Mouse (Mus musculus): Measurements from ENCODE around the gene Creb3. TPM values are rescaled to one million over a fixed set of nuclear protein-coding genes. Genes with fewer than 3 reads are reported as not detected.

The Creb3 gene
- polyA plus RNA-seq, 1 experiment = 58.2 TPM

GRCm38 (mm10) chr4:43581381-43581780 lies 19.2 kb downstream of the Creb3 start:
- WGBS = 93% methylated on average over 12 of the region's 12 CpGs
- Histone ChIP-seq H3K4me3 (ENCODE audit: insufficient read depth, low read depth, low read length) (no peak overlapping the region), H3K36me3 (ENCODE audit: control insufficient read depth, insufficient read depth, low read length) (0 out of 2 replicates have a peak, but pooled peaks cover 1% of the 10 kb centered on the region), H3K27ac (ENCODE audit: insufficient read depth, low read depth, low read length) (no peak overlapping the region), H3K4me1 (ENCODE audit: control insufficient read depth, insufficient read depth, low read length) (peaks cover 18% of the 10 kb centered on the region), H3K27me3 (replicated peaks; ENCODE audit: control insufficient read depth, insufficient read depth, low read length) (no peaks in the 10 kb centered on the region)
- no peak for DNase-seq
- no peak for TF ChIP-seq POLR2A (IDR thresholded peaks at IDR 0.05; ENCODE audit: low read depth, low read length)

GRCm38 (mm10) chr4:43582241-43582640 lies 20.1 kb downstream of the Creb3 start:
- 0 out of 2 replicates have a peak, but pooled peaks cover 1% of the 10 kb centered on the region for H3K36me3 ChIP-seq (ENCODE audit: control insufficient read depth, insufficient read depth, low read length)
- no peak for DNase-seq
- no peak overlapping the region for H3K27ac ChIP-seq (ENCODE audit: insufficient read depth, low read depth, low read length)
- peaks cover 24% of the 10 kb centered on the region for H3K4me1 ChIP-seq (ENCODE audit: control insufficient read depth, insufficient read depth, low read length)
- no peak overlapping the region for H3K4me3 ChIP-seq (ENCODE audit: insufficient read depth, low read depth, low read length)
- TF ChIP-seq POLR2A (IDR thresholded peaks at IDR 0.05; ENCODE audit: low read depth, low read length) (no peak), CTCF (conservative IDR thresholded peaks at IDR 0.05; ENCODE audit: insufficient read depth, insufficient read length, low read depth, low read length) (no peak)
- WGBS = 89% methylated on average over 5 of the region's 5 CpGs
- H3K27me3 ChIP-seq (replicated peaks; ENCODE audit: control insufficient read depth, insufficient read depth, low read length) = no peaks in the 10 kb centered on the region

GRCm38 (mm10) chr4:43583421-43583820 lies 21.3 kb downstream of the Creb3 start:
- DNase-seq = no peak
- Histone ChIP-seq H3K4me3 (ENCODE audit: insufficient read depth, low read depth, low read length) (no peak overlapping the region), H3K36me3 (ENCODE audit: control insufficient read depth, insufficient read depth, low read length) (0 out of 2 replicates have a peak, but pooled peaks cover 1% of the 10 kb centered on the region), H3K4me1 (ENCODE audit: control insufficient read depth, insufficient read depth, low read length) (peaks cover 24% of the 10 kb centered on the region), H3K27ac (ENCODE audit: insufficient read depth, low read depth, low read length) (no peak overlapping the region), H3K27me3 (replicated peaks; ENCODE audit: control insufficient read depth, insufficient read depth, low read length) (no peaks in the 10 kb centered on the region)
- WGBS = 63% methylated on average over 7 of the region's 7 CpGs
- no peak for TF ChIP-seq CTCF (conservative IDR thresholded peaks at IDR 0.05; ENCODE audit: insufficient read depth, insufficient read length, low read depth, low read length)
- TF ChIP-seq POLR2A (IDR thresholded peaks at IDR 0.05; ENCODE audit: low read depth, low read length) = no peak

GRCm38 (mm10) chr4:43584444-43585416 lies 22.6 kb downstream of the Creb3 start, which contains the start of gene Msmp:
Msmp (minus strand) TSS chr4:43584494.
- Histone ChIP-seq H3K4me3 (ENCODE audit: insufficient read depth, low read depth, low read length) (no peak within 1 kb of the TSS), H3K27me3 (replicated peaks; ENCODE audit: control insufficient read depth, insufficient read depth, low read length) (no peaks in the 10 kb centered on the region), H3K4me1 (ENCODE audit: control insufficient read depth, insufficient read depth, low read length) (peaks cover 22% of the 10 kb centered on the region), H3K27ac (ENCODE audit: insufficient read depth, low read depth, low read length) (peak within 1 kb of the TSS; percentile 27; the same call in 1 of the 2 replicates), H3K36me3 (ENCODE audit: control insufficient read depth, insufficient read depth, low read length) (0 out of 2 replicates have a peak, but pooled peaks cover 1% of the 10 kb centered on the region)
- 51% methylated on average over 12 of the region's 12 CpGs for WGBS
- TF ChIP-seq CTCF (conservative IDR thresholded peaks at IDR 0.05; ENCODE audit: insufficient read depth, insufficient read length, low read depth, low read length) = no peak
- TF ChIP-seq POLR2A (IDR thresholded peaks at IDR 0.05; ENCODE audit: low read depth, low read length) = no peak
- DNase-seq = peak; percentile 79

- peak overlapping the region; percentile 58; the same call in 1 of the 2 replicates for H3K27ac ChIP-seq (ENCODE audit: insufficient read depth, low read depth, low read length)
- H3K4me3 ChIP-seq (ENCODE audit: insufficient read depth, low read depth, low read length) = no peak overlapping the region
- 0 out of 2 replicates have a peak, but pooled peaks cover 1% of the 10 kb centered on the region for H3K36me3 ChIP-seq (ENCODE audit: control insufficient read depth, insufficient read depth, low read length)
- TF ChIP-seq POLR2A (IDR thresholded peaks at IDR 0.05; ENCODE audit: low read depth, low read length) (no peak), CTCF (conservative IDR thresholded peaks at IDR 0.05; ENCODE audit: insufficient read depth, insufficient read length, low read depth, low read length) (no peak)
- WGBS = 49% methylated on average over 10 of the region's 10 CpGs
- no peak for DNase-seq
- H3K27me3 ChIP-seq (replicated peaks; ENCODE audit: control insufficient read depth, insufficient read depth, low read length) = no peaks in the 10 kb centered on the region
- H3K4me1 ChIP-seq (ENCODE audit: control insufficient read depth, insufficient read depth, low read length) = peaks cover 22% of the 10 kb centered on the region
Measured at GRCm38 (mm10) chr4:43585682-43586081, 23.6 kb downstream of the Creb3 start.

GRCm38 (mm10) chr4:43586411-43586810 lies 24.3 kb downstream of the Creb3 start:
- TF ChIP-seq CTCF (conservative IDR thresholded peaks at IDR 0.05; ENCODE audit: insufficient read depth, insufficient read length, low read depth, low read length) = no peak
- no peak for TF ChIP-seq POLR2A (IDR thresholded peaks at IDR 0.05; ENCODE audit: low read depth, low read length)
- H3K27me3 ChIP-seq (replicated peaks; ENCODE audit: control insufficient read depth, insufficient read depth, low read length) = no peaks in the 10 kb centered on the region
- no peak overlapping the region for H3K4me3 ChIP-seq (ENCODE audit: insufficient read depth, low read depth, low read length)
- H3K4me1 ChIP-seq (ENCODE audit: control insufficient read depth, insufficient read depth, low read length) = peaks cover 22% of the 10 kb centered on the region
- DNase-seq = peak; percentile 94
- no peaks in the 10 kb centered on the region for H3K36me3 ChIP-seq (ENCODE audit: control insufficient read depth, insufficient read depth, low read length)
- WGBS = 27% methylated on average over 8 of the region's 8 CpGs
- H3K27ac ChIP-seq (ENCODE audit: insufficient read depth, low read depth, low read length) = peak overlapping the region; percentile 58; the same call in 1 of the 2 replicates

- Histone ChIP-seq H3K27ac (ENCODE audit: insufficient read depth, low read depth, low read length) (peak overlapping the region; percentile 58; the same call in 1 of the 2 replicates), H3K4me1 (ENCODE audit: control insufficient read depth, insufficient read depth, low read length) (peaks cover 22% of the 10 kb centered on the region), H3K4me3 (ENCODE audit: insufficient read depth, low read depth, low read length) (no peak overlapping the region), H3K27me3 (replicated peaks; ENCODE audit: control insufficient read depth, insufficient read depth, low read length) (no peaks in the 10 kb centered on the region), H3K36me3 (ENCODE audit: control insufficient read depth, insufficient read depth, low read length) (no peaks in the 10 kb centered on the region)
- WGBS = 48% methylated on average over 7 of the region's 7 CpGs
- TF ChIP-seq POLR2A (IDR thresholded peaks at IDR 0.05; ENCODE audit: low read depth, low read length) (no peak), CTCF (conservative IDR thresholded peaks at IDR 0.05; ENCODE audit: insufficient read depth, insufficient read length, low read depth, low read length) (no peak)
- DNase-seq = peak; percentile 69
Measured at GRCm38 (mm10) chr4:43587681-43588080, 25.5 kb downstream of the Creb3 start.
